Mouse (Mus musculus): ENCODE data around the gene Pcsk1n. TPM values are rescaled to one million over a fixed set of nuclear protein-coding genes. Genes with fewer than 3 reads are reported as not detected.
"Not testable (repeated sequence)": the region's sequence is repeated elsewhere in the genome, so short reads cannot be mapped to it uniquely, and the experiment has no call there.

Pcsk1n gene
- polyA plus RNA-seq, 1 experiment from 2014 or later: 17.5 TPM

DNA sequence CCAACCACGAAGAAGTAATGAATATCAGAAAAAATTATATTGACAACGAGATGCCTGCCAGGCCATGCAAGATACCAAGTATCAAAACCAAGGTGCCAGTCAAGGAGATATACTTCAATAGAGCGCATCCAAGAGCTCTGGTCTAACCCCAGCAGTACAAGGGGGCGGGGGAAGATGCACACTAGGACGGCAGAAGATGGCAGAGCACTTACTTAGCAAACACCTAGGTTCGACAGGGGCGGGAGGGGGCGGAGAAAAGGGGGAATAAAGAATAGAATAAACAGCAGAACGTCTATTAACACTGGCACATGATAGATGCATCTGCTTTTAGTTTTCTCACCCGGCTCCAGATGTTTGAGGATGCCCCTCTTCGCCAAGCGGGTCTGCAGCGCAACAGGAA lies 21.4 kb upstream of the Pcsk1n start:
- H3K4me1 ChIP-seq (replicated peaks; ENCODE audit: control insufficient read depth, insufficient read depth, low read length): no peaks in the 10 kb centered on the region
- H3K4me3 ChIP-seq (ENCODE audit: low read depth, low read length): peak overlapping the region; percentile 56
- H3K27me3 ChIP-seq (replicated peaks; ENCODE audit: control insufficient read depth, insufficient read depth, low read length): no peaks in the 10 kb centered on the region
- 24% methylated on average over 13 of the region's 13 CpGs for WGBS
- H3K4me2 ChIP-seq (replicated peaks; ENCODE audit: low read depth): peak overlapping the region; percentile 62
- peaks cover 8% of the 10 kb centered on the region for H3K36me3 ChIP-seq (ENCODE audit: control insufficient read depth, insufficient read depth)
- H3K9ac ChIP-seq (ENCODE audit: low read depth, low read length): peak overlapping the region; percentile 26; the same call in 1 of the 2 replicates
- no peaks in the 10 kb centered on the region for H3K9me3 ChIP-seq (ENCODE audit: control insufficient read depth)
- H3K27ac ChIP-seq (ENCODE audit: low read depth, low read length): 0 out of 2 replicates have a peak overlapping the region, but pooled peaks have one; percentile 21
- ATAC-seq: no peak
- no peak for TF ChIP-seq CTCF (IDR thresholded peaks at IDR 0.05; ENCODE audit: low read depth)

DNA sequence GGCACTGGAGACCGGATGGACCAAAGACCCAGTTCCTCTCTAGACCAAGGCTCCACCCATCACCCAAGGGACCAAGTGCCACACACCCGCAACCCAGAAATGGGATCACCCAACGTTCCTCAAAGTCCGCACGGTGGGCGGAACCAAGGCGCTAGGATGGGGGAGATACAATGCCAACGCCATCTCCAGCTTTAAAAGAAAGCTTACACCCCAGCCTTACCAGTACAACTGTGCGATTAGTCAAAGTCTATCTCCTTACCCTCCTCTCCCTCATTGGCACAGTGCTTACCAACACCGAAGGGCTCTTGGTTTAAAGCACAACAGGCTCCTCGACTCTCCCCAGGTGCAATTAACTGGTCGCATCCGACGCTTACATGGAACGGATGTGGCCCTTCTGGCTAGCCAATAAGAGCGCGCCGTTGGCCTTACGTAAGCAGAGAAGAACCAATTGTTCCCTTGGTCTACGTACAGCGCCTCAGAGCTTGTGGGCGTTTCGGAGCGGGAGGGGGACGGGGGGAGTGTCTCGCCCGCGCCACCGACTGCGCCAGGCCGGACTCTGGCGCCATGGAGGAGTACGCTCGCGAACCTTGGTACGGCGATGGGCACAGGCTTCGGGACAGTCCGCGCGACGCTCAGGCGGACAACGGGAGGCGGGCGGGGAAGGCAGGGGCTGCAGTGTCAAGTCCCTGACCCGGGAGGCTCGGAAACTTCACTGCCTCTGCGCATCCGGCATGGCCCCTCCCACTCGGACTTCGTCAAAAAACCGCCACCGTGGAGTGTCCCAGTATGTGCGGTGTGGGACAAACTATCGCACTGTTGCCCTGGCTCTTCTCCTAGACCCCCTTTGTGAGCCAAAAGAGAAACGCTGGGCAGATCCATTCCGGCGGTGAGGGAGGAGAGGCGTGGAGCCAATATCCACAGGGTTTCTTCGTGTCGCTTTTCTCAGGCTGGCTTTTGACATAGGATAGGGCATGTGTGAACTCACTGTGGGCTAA lies 20.4 kb upstream of the Pcsk1n start, which contains the start of the genes Pqbp1 and Timm17b:
TSS of gene Pqbp1 (minus strand) at position 390 of the 995 bp plus-strand sequence.
TSS of gene Timm17b (plus strand) at position 478 of the 995 bp plus-strand sequence.
- ATAC-seq: peak; percentile 99

DNA sequence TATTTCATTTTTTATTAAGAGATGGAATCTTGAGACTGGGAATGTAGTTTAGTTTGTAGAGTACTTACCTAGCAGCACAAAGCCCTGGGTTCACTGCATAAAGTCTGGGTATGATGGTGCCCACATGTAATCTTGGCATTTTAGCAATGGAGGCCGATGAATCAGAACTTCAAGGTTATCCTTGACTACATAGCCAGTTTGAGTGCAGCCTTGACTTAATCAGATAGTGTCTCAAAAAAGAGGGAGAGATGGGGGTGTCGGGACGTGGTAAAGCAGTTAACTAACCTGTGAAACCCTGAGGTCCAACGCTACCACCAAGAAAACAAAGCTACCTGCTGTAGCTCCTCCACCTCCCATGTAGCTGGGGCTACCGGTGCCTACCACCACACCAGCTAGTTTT lies 15.2 kb upstream of the Pcsk1n start:
- WGBS: 93% methylated on average over 5 of the region's 5 CpGs

More for the DNA sequence above, 20.4 kb upstream of the Pcsk1n start, which contains the start of the genes Pqbp1 and Timm17b:
- Histone ChIP-seq H3K4me2 (replicated peaks; ENCODE audit: low read depth) (peak within 1 kb of the TSS; percentile 62), H3K27me3 (replicated peaks; ENCODE audit: control insufficient read depth, insufficient read depth, low read length) (no peaks in the 10 kb centered on the region), H3K4me1 (replicated peaks; ENCODE audit: control insufficient read depth, insufficient read depth, low read length) (no peaks in the 10 kb centered on the region), H3K9ac (ENCODE audit: low read depth, low read length) (peak within 1 kb of the TSS; percentile 46), H3K27ac (ENCODE audit: low read depth, low read length) (peak within 1 kb of the TSS; percentile 72), H3K4me3 (ENCODE audit: low read depth, low read length) (peak within 1 kb of the TSS; percentile 56), H3K9me3 (ENCODE audit: control insufficient read depth) (no peaks in the 10 kb centered on the region), H3K36me3 (ENCODE audit: control insufficient read depth, insufficient read depth) (peaks cover 5% of the 10 kb centered on the region)
- WGBS: 16% methylated on average over 62 of the region's 62 CpGs
- TF ChIP-seq CTCF (IDR thresholded peaks at IDR 0.05; ENCODE audit: low read depth): no peak

DNA sequence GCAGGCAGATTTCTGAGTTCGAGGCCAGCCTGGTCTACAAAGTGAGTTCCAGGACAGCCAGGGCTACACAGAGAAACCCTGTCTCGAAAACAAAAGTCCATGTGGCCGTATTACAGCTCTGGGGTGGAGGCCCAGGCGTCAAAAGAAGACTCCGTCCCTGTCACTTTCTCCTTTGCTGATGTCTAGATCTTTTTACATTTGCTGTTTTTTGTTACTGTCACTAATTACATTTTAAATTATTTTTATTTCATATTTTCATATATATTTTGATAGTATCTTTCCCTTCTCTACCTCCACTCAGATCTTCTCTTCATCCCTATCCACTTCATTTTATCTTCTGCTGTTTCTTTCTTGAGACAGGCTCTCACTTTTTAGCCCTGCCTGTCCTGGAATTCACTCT lies 11.9 kb upstream of the Pcsk1n start, which contains the start of gene Gm10491:
TSS of gene Gm10491 (minus strand) at position 101 of the 400 bp plus-strand sequence.
- no peak for ATAC-seq
- no peak within 1 kb of the TSS for H3K4me3 ChIP-seq (ENCODE audit: low read depth, low read length)
- no peaks in the 10 kb centered on the region for H3K27me3 ChIP-seq (replicated peaks; ENCODE audit: control insufficient read depth, insufficient read depth, low read length)
- H3K4me1 ChIP-seq (replicated peaks; ENCODE audit: control insufficient read depth, insufficient read depth, low read length): no peaks in the 10 kb centered on the region
- H3K9me3 ChIP-seq (ENCODE audit: control insufficient read depth): no peaks in the 10 kb centered on the region
- WGBS: 92% methylated on average over 4 of the region's 5 CpGs
- H3K9ac ChIP-seq (ENCODE audit: low read depth, low read length): no peak within 1 kb of the TSS
- TF ChIP-seq CTCF (IDR thresholded peaks at IDR 0.05; ENCODE audit: low read depth): no peak
- no peak within 1 kb of the TSS for H3K27ac ChIP-seq (ENCODE audit: low read depth, low read length)
- no peaks in the 10 kb centered on the region for H3K36me3 ChIP-seq (ENCODE audit: control insufficient read depth, insufficient read depth)
- no peak within 1 kb of the TSS for H3K4me2 ChIP-seq (replicated peaks; ENCODE audit: low read depth)

More for the DNA sequence above, 15.2 kb upstream of the Pcsk1n start:
- no peak for ATAC-seq
- no peaks in the 10 kb centered on the region for H3K36me3 ChIP-seq (ENCODE audit: control insufficient read depth, insufficient read depth)
- no peaks in the 10 kb centered on the region for H3K4me1 ChIP-seq (replicated peaks; ENCODE audit: control insufficient read depth, insufficient read depth, low read length)
- no peak for TF ChIP-seq CTCF (IDR thresholded peaks at IDR 0.05; ENCODE audit: low read depth)
- no peak overlapping the region for H3K4me2 ChIP-seq (replicated peaks; ENCODE audit: low read depth)
- no peak overlapping the region for H3K27ac ChIP-seq (ENCODE audit: low read depth, low read length)
- no peaks in the 10 kb centered on the region for H3K27me3 ChIP-seq (replicated peaks; ENCODE audit: control insufficient read depth, insufficient read depth, low read length)
- H3K9ac ChIP-seq (ENCODE audit: low read depth, low read length): no peak overlapping the region
- H3K9me3 ChIP-seq (ENCODE audit: control insufficient read depth): no peaks in the 10 kb centered on the region
- no peak overlapping the region for H3K4me3 ChIP-seq (ENCODE audit: low read depth, low read length)

DNA sequence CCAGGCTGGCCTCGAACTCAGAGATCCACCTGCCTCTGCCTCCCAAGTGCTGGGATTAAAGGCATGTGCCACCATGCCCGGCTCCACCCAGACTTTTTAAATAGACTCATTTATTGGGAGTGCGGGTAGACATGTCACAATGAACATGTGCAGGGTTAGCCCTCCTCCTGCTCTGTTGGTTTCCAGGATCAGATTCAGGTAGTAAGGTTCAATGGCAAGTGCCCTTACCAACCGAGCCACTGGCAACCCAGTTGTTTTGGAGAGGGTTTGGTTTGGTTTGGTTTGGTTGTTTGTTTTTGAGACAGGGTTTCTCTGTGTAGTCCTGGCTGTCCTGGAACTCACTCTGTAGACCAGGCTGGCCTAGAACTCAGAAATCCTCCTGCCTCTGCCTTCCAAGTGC lies 10.4 kb upstream of the Pcsk1n start, which contains the start of gene Gm10490:
TSS of gene Gm10490 (plus strand) at position 301 of the 400 bp plus-strand sequence.
- H3K4me2 ChIP-seq (replicated peaks; ENCODE audit: low read depth); H3K9me3 ChIP-seq (ENCODE audit: control insufficient read depth); H3K27me3 ChIP-seq (replicated peaks; ENCODE audit: control insufficient read depth, insufficient read depth, low read length); H3K27ac ChIP-seq (ENCODE audit: low read depth, low read length); H3K4me1 ChIP-seq (replicated peaks; ENCODE audit: control insufficient read depth, insufficient read depth, low read length); H3K36me3 ChIP-seq (ENCODE audit: control insufficient read depth, insufficient read depth); H3K9ac ChIP-seq (ENCODE audit: low read depth, low read length); H3K4me3 ChIP-seq (ENCODE audit: low read depth, low read length); ATAC-seq: not testable (repeated sequence)
- 92% methylated on average over 4 of the region's 4 CpGs for WGBS

DNA sequence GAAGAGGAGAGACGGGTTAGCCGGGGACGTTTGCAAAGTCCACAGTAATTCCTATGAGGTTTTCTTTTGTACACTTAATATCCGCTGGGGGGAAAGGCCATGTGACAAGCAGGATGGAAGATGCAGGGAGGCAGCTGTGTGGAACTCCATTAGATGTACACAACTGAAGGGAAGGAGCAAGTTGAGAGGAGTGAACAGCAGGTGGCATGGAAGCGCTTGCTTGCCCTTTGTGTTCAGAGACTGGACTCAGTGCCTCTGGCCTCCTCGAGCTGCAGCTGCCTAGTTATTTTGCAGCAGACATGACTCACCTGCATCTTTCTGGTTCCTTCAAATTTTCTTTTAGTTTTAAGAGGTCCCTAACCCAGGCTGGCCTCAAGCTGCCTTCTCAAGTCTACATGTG lies 9.1 kb upstream of the Pcsk1n start:
- Histone ChIP-seq H3K4me2 (replicated peaks; ENCODE audit: low read depth) (no peak overlapping the region), H3K4me3 (ENCODE audit: low read depth, low read length) (no peak overlapping the region), H3K36me3 (ENCODE audit: control insufficient read depth, insufficient read depth) (no peaks in the 10 kb centered on the region), H3K9me3 (ENCODE audit: control insufficient read depth) (no peaks in the 10 kb centered on the region), H3K4me1 (replicated peaks; ENCODE audit: control insufficient read depth, insufficient read depth, low read length) (no peaks in the 10 kb centered on the region), H3K27ac (ENCODE audit: low read depth, low read length) (no peak overlapping the region), H3K9ac (ENCODE audit: low read depth, low read length) (no peak overlapping the region), H3K27me3 (replicated peaks; ENCODE audit: control insufficient read depth, insufficient read depth, low read length) (no peaks in the 10 kb centered on the region)
- 53% methylated on average over 6 of the region's 6 CpGs for WGBS
- TF ChIP-seq CTCF (IDR thresholded peaks at IDR 0.05; ENCODE audit: low read depth): peak; percentile 46
- no peak for ATAC-seq
